Mouse (Mus musculus): ENCODE results near the gene Ephb1.

- TF ChIP-seq CTCF (IDR thresholded peaks at IDR 0.05; ENCODE audit: insufficient read depth, low read depth, low read length) (no peak), POLR2A (IDR thresholded peaks at IDR 0.05; ENCODE audit: insufficient read depth, low read depth, low read length) (no peak)
Measured at GRCm38 (mm10) chr9:101919324-101919723, 435.2 kb downstream of the Ephb1 start.

Data from olfactory bulb, adult 2 months (tissue).